Mouse (Mus musculus) myocyte (in vitro differentiated cells): ENCODE measurements at regions not wholly inside any gene's neighbourhood (a gene's known extent, or its start where the extent isn't known, plus 50 kb on each side); places are given as distances from the start of the nearest gene placed in this dataset.

Experiments
- E2F4 ChIP-seq: IDR thresholded peaks from one replicate; pipeline ENCODE4 v1.6.1; 2011; ENCODE audit warnings: mild to moderate bottlenecking, control low read depth, moderate library complexity; ENCODE audit not compliant: insufficient read depth
- MAX ChIP-seq: IDR thresholded peaks from one replicate; pipeline ENCODE4 v1.6.1; 2011; ENCODE audit warnings: low read depth, mild to moderate bottlenecking, control low read depth
- POLR2A ChIP-seq: IDR thresholded peaks from one replicate; pipeline ENCODE4 v1.6.1; 2011; ENCODE audit warnings: low read depth, mild to moderate bottlenecking, control low read depth, moderate library complexity; ENCODE audit not compliant: insufficient read length

- TF ChIP-seq MAX, result no peak
- no peak for TF ChIP-seq E2F4
- no peak for TF ChIP-seq POLR2A
Observed at GRCm38 (mm10) chr10:45783026-45783425, 205.4 kb downstream of the Hace1 start.
